Mouse (Mus musculus) retina, adult 2 months (tissue): Measurements from ENCODE around the gene Grb14.

ENCODE experiments used
- DNase-seq: peaks from one replicate; pipeline ENCODE4 v3.0.0-alpha.2; 2012; ENCODE audit warnings: low read depth, low spot score

Grb14 gene

GRCm38 (mm10) chr2:64885696-64886095 is 139.1 kb downstream of the Grb14 start:
- DNase-seq: no peak

DNA sequence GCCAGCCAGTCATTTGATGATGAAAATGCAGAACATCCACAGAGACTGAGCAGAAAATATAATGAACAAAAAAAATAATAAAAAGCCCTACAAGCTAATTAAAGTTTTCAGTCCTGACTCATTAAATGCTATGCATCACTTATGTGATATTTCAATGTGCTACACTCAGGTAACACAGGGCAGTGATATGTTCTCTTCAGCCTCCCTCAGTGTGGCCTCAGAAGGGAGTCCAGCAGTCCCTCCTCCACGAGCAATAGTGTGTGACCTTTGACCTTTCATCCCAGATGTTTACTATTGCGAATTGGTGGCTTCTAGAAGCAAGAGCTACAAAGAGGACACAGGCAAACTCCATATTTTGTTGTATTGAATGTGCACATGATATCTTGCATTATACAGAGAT is 146.5 kb downstream of the Grb14 start:
- DNase-seq: no peak
